Mouse (Mus musculus) ES-Bruce4 (cell line): ENCODE data around the gene Man2a2.

Experiments used
- CTCF ChIP-seq: IDR thresholded peaks from one replicate; pipeline ENCODE4 v1.8.1; 2011; ENCODE audit warnings: low read depth, low read length
- EP300 ChIP-seq: IDR thresholded peaks from 2 replicates; pipeline ENCODE4 v1.6.1; 2011; ENCODE audit warnings: low read depth, low read length; ENCODE audit not compliant: insufficient read depth
- POLR2A ChIP-seq: IDR thresholded peaks from one replicate; pipeline ENCODE4 v1.8.1; 2011; ENCODE audit warnings: low read length; ENCODE audit not compliant: insufficient read depth

DNA sequence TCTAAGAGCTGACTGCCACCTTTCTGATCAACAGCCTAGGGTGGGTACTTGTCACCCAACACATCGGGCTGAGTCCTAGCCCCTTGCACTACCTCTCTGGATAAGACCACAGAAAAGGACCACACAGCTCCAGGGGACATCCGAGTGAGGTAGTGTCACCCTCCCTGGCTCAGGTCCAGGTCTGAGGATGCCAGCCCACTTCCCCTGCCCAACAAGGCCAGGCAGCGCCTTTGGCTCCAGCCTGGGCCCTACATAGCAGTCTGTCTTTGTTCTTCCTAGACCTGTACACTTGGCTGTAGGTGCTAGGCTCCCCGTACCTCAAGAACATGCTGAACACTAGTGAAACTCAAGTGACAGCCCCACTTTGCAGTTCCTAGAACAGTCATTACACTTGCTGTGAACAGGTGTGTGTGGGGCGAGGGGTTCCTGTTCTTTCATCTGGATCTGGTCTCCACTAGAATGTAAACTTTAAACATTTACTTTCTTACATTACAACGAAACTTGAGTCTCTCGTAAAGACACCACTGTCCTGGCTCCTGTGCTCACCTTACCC lies 43.2 kb upstream of the Man2a2 start:
- TF ChIP-seq CTCF (no peak), POLR2A (no peak), EP300 (no peak)
